ENCODE assay signal across 26 mouse cellular contexts in the genomic region with DNA sequence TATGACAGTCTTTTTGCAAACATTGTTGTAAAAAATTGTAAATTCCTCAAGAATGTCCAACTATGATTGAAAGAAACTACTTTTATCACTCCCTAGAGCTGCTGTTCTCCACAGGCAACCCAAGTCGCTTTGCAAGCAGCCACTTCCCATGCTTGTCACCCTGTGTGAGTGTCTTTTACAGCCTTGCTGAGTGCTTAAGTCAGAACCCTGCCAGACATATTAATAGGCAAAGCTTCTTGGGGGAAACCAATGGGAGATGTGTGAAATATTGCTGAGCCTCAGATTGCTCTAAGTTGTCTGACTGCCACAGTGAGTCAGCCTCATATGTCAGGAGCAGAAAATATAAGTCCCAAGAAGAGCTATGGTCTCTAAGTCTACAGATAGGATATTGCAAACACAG.
A peak's percentile ranks its signal among the peaks of the same experiment; 100 is the strongest.
DNase-seq lines count a peak whose midpoint lies in the region; ATAC-seq lines count a peak whose summit lies in the region.
"Had no signal": no experiment of that assay in that cellular context is flagged by ENCODE, and none has a peak within 500 bp of the region (broad histone marks: within the 10 kb centered on the region; RNA-seq: fewer than 3 reads in every experiment).

No protein-coding gene starts in this region.

- no peak overlapping the region for H3K9ac ChIP-seq in limb, embryonic 13.5 days
- H3K9ac ChIP-seq: heart, embryonic 12.5 days; intestine, embryonic 15.5 days; liver, embryonic 15.5 days; midbrain, embryonic 12.5 days; neural tube, embryonic 13.5 days had no signal

- 0 out of 2 replicates have a peak overlapping the region, but pooled peaks have one; percentile 4 for H3K4me2 ChIP-seq in limb, embryonic 13.5 days (replicated peaks)
- H3K4me2 ChIP-seq: heart, embryonic 12.5 days; intestine, embryonic 15.5 days; liver, embryonic 15.5 days; midbrain, embryonic 12.5 days; neural tube, embryonic 13.5 days had no signal

- H3K4me3 ChIP-seq in limb, embryonic 13.5 days, result no peak overlapping the region
- no peak overlapping the region for H3K4me3 ChIP-seq in limb, embryonic 10.5 days
- H3K4me3 ChIP-seq: forebrain, embryonic 10.5 days; heart, embryonic 12.5 days; hindbrain, embryonic 10.5 days; intestine, embryonic 15.5 days; liver, embryonic 15.5 days; midbrain, embryonic 12.5 days; neural tube, embryonic 13.5 days had no signal

- no peaks in the 10 kb centered on the region for H3K9me3 ChIP-seq in limb, embryonic 13.5 days
- no peaks in the 10 kb centered on the region for H3K9me3 ChIP-seq in limb, embryonic 10.5 days (replicated peaks)
- H3K9me3 ChIP-seq: forebrain, embryonic 10.5 days; heart, embryonic 12.5 days; hindbrain, embryonic 10.5 days; intestine, embryonic 15.5 days; liver, embryonic 15.5 days; midbrain, embryonic 12.5 days; neural tube, embryonic 13.5 days had no signal

- no peak for ATAC-seq in limb, embryonic 13.5 days (ENCODE audit: low FRiP score, low read depth)
- ATAC-seq: CD4-positive, CD25-positive, alpha-beta regulatory T cell, adult 4 months; hindbrain, embryonic 16.5 days; intestine, embryonic 15.5 days had no signal

- no peak overlapping the region for H3K27ac ChIP-seq in limb, embryonic 13.5 days
- H3K27ac ChIP-seq in limb, embryonic 10.5 days, result no peak overlapping the region
- H3K27ac ChIP-seq: forebrain, embryonic 10.5 days; hindbrain, embryonic 10.5 days; intestine, embryonic 15.5 days; liver, embryonic 15.5 days; midbrain, embryonic 12.5 days; neural tube, embryonic 13.5 days had no signal

- DNase-seq in frontal cortex, postnatal 36 days (ENCODE audit: low spot score in 2 of 2), result peak; percentile 0 to 3
- no peak for DNase-seq in frontal cortex, postnatal 25 days (ENCODE audit: low spot score in 2 of 2)
- no peak for DNase-seq in limb, embryonic 10.5 days (ENCODE audit: low spot score)
- DNase-seq in right cerebral cortex, postnatal 10 days (ENCODE audit: low spot score in 2 of 2), result peak; percentile 15 to 16
- DNase-seq in right cerebral cortex, postnatal 4 days, result no peak
- no peak for DNase-seq in cerebellum, adult 9-10 months
- DNase-seq: adrenal gland, postnatal 14 days; cerebellum, postnatal 14 days; gastrocnemius, postnatal 25 days; heart, adult 18-20 months; heart, postnatal 10 days; kidney, postnatal 36 days; layer of hippocampus, adult 9-11 months; liver; right cerebral cortex, postnatal 14 days; spleen, adult 18-20 months had no signal

- no peaks in the 10 kb centered on the region for H3K27me3 ChIP-seq in limb, embryonic 13.5 days
- no peaks in the 10 kb centered on the region for H3K27me3 ChIP-seq in limb, embryonic 10.5 days (ENCODE audit: low read depth, poor library complexity, severe bottlenecking)
- H3K27me3 ChIP-seq: heart, embryonic 12.5 days; intestine, embryonic 15.5 days; liver, embryonic 15.5 days; midbrain, embryonic 12.5 days; neural tube, embryonic 13.5 days had no signal

- peaks cover 9% of the 10 kb centered on the region; the same call in 1 of the 2 replicates for H3K4me1 ChIP-seq in limb, embryonic 13.5 days
- peaks cover 27% of the 10 kb centered on the region for H3K4me1 ChIP-seq in limb, embryonic 10.5 days
- H3K4me1 ChIP-seq: forebrain, embryonic 10.5 days; heart, embryonic 12.5 days; hindbrain, embryonic 10.5 days; intestine, embryonic 15.5 days; liver, embryonic 15.5 days; midbrain, embryonic 12.5 days; neural tube, embryonic 13.5 days had no signal

- no peaks in the 10 kb centered on the region for H3K36me3 ChIP-seq in limb, embryonic 13.5 days
- H3K36me3 ChIP-seq in limb, embryonic 10.5 days, result no peaks in the 10 kb centered on the region
- H3K36me3 ChIP-seq: forebrain, embryonic 10.5 days; heart, embryonic 12.5 days; hindbrain, embryonic 10.5 days; intestine, embryonic 15.5 days; liver, embryonic 15.5 days; midbrain, embryonic 12.5 days; neural tube, embryonic 13.5 days had no signal

- WGBS in limb, embryonic 13.5 days, result 27% methylated on average over 1 of the region's 1 CpGs
- 71% methylated on average over 1 of the region's 1 CpGs for WGBS in limb, embryonic 10.5 days

Comparison
In these comparisons a context has a peak if more than half of its experiments do, and no peak if none do; other contexts are left out.
1. DNase-seq: peak in frontal cortex, postnatal 36 days (2 of 2) and right cerebral cortex, postnatal 10 days (2 of 2); none in frontal cortex, postnatal 25 days (0 of 2), limb, embryonic 10.5 days (single experiment), right cerebral cortex, postnatal 4 days (single experiment) and cerebellum, adult 9-10 months (single experiment).